Mouse (Mus musculus): ENCODE results near the gene Atp2b1. TPM values are rescaled to one million over a fixed set of nuclear protein-coding genes. Genes with fewer than 3 reads are reported as not detected.

The Atp2b1 gene
- polyA plus RNA-seq, 1 experiment from 2014 or later: 160 TPM

DNA sequence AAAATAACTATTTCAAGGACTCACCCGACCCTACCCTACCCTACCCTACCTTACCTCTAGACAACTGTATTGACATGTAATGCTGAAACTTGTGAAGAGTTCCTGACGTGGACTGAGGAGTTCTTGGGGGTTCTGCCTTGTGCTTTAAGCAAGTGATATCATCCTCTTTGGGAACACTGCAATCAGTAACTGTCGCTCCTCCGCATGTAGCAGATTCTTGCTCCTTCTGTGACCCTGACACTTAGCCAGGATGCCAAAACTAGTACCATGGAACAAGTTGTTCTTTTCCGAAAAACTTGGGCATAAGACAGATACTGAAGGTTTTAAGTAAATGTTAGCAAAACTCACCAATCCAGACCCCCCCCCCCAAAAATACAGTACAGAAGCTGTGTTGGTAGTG lies 97.9 kb downstream of the Atp2b1 start:
- WGBS: 95% methylated on average over 5 of the region's 5 CpGs
- H3K4me1 ChIP-seq (replicated peaks): no peaks in the 10 kb centered on the region
- no peak overlapping the region for H3K9ac ChIP-seq (replicated peaks)
- H3K4me2 ChIP-seq (replicated peaks): no peak overlapping the region
- no peaks in the 10 kb centered on the region for H3K9me3 ChIP-seq
- peaks cover 42% of the 10 kb centered on the region for H3K36me3 ChIP-seq
- no peaks in the 10 kb centered on the region for H3K27me3 ChIP-seq
- H3K4me3 ChIP-seq (replicated peaks): no peak overlapping the region
- no peak for ATAC-seq
- no peak overlapping the region for H3K27ac ChIP-seq

DNA sequence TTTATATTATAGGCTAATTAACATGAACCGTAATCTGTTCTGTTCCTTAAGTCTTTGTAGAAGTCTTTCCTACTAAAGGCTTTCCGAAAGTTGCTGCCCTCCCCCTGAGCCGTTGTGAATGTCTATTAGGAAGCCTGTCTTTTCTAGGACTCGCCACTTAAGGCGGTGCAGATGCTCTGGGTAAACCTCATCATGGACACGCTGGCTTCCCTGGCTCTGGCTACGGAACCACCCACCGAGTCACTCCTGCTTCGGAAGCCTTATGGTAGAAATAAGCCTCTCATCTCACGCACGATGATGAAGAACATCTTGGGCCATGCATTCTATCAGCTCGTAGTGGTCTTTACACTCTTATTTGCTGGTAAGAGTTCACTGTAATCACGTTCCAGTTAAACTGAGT lies 100.5 kb downstream of the Atp2b1 start:
- H3K4me1 ChIP-seq (replicated peaks): no peaks in the 10 kb centered on the region
- H3K36me3 ChIP-seq: peaks cover 56% of the 10 kb centered on the region
- no peak overlapping the region for H3K9ac ChIP-seq (replicated peaks)
- H3K4me2 ChIP-seq (replicated peaks): no peak overlapping the region
- ATAC-seq: no peak
- no peaks in the 10 kb centered on the region for H3K27me3 ChIP-seq
- WGBS: 94% methylated on average over 13 of the region's 13 CpGs
- H3K9me3 ChIP-seq: no peaks in the 10 kb centered on the region
- no peak overlapping the region for H3K27ac ChIP-seq
- H3K4me3 ChIP-seq (replicated peaks): no peak overlapping the region

GRCm38 (mm10) chr10:99016996-99017395 lies 102.8 kb downstream of the Atp2b1 start:
- H3K9me3 ChIP-seq: no peaks in the 10 kb centered on the region
- WGBS: 72% methylated on average over 5 of the region's 5 CpGs
- H3K4me3 ChIP-seq (replicated peaks): no peak overlapping the region
- H3K27me3 ChIP-seq: no peaks in the 10 kb centered on the region
- H3K4me1 ChIP-seq (replicated peaks): no peaks in the 10 kb centered on the region
- no peak overlapping the region for H3K9ac ChIP-seq (replicated peaks)
- peaks cover 48% of the 10 kb centered on the region for H3K36me3 ChIP-seq
- no peak overlapping the region for H3K27ac ChIP-seq
- H3K4me2 ChIP-seq (replicated peaks): no peak overlapping the region
- no peak for ATAC-seq

- WGBS: 92% methylated on average over 5 of the region's 5 CpGs
- no peaks in the 10 kb centered on the region for H3K4me1 ChIP-seq (replicated peaks)
- H3K9me3 ChIP-seq: no peaks in the 10 kb centered on the region
- H3K4me3 ChIP-seq (replicated peaks): no peak overlapping the region
- H3K4me2 ChIP-seq (replicated peaks): no peak overlapping the region
- H3K27ac ChIP-seq: no peak overlapping the region
- peaks cover 17% of the 10 kb centered on the region; the same call in 1 of the 2 replicates for H3K36me3 ChIP-seq
- no peak overlapping the region for H3K9ac ChIP-seq (replicated peaks)
- no peaks in the 10 kb centered on the region for H3K27me3 ChIP-seq
- no peak for ATAC-seq
These were observed 113.3 kb downstream of the Atp2b1 start for GRCm38 (mm10) chr10:99027462-99027861.

GRCm38 (mm10) chr10:99029844-99030243 lies 115.6 kb downstream of the Atp2b1 start:
- H3K9me3 ChIP-seq: no peaks in the 10 kb centered on the region
- H3K27ac ChIP-seq: no peak overlapping the region
- WGBS: 96% methylated on average over 7 of the region's 7 CpGs
- no peak overlapping the region for H3K4me2 ChIP-seq (replicated peaks)
- ATAC-seq: no peak
- H3K36me3 ChIP-seq: peaks cover 10% of the 10 kb centered on the region; the same call in 1 of the 2 replicates
- H3K4me1 ChIP-seq (replicated peaks): no peaks in the 10 kb centered on the region
- no peaks in the 10 kb centered on the region for H3K27me3 ChIP-seq
- H3K4me3 ChIP-seq (replicated peaks): no peak overlapping the region
- no peak overlapping the region for H3K9ac ChIP-seq (replicated peaks)

DNA sequence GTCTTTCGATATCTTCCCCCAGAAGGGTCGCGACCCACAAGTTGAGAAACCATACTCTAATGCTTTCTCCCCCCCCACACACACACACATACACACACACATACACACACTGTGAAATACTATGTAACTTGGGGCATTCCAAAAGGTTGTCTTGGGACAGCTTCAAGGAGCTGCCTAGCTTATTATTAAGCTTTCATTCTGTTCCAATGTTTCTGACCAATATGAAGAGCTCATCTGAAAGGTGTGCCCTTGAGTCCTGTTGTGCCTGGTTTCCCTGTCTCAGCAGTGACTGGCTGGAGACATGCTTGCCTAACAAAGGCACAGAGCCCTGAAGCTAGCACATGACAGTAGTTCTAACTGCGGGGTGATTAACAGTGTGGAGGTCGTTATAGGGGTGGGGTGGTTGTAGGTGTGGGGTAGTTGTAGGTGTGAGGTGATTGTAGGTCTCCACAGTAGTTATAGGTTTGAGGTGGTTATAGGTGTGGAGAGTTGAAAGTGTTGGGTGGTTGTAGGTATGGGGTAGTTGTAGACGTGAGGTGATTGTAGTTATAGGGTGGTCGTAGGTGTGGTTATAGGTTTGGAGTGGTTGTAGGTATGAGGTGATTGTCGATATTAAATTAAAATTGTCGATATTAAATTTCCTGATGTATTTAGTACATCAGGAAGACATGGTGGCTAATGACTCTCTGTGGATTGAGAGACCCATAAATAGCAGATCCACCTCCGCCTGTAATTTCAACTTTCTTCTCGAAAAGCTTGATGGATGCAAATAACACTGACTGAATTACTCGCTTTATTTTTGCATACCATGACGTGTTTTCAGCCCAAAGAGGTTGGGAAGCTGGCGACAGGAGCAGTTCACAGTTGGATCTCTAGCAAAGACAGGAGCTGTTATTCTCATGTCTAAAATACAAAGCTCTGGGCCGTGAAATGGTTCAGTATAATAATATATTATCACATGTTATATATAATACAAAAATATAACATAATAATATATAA lies 119.9 kb downstream of the Atp2b1 start:
- no peak for ATAC-seq
- Histone ChIP-seq H3K9ac (replicated peaks) (no peak overlapping the region), H3K4me2 (replicated peaks) (no peak overlapping the region), H3K27ac (no peak overlapping the region), H3K36me3 (no peaks in the 10 kb centered on the region), H3K9me3 (no peaks in the 10 kb centered on the region), H3K27me3 (no peaks in the 10 kb centered on the region), H3K4me3 (replicated peaks) (no peak overlapping the region), H3K4me1 (replicated peaks) (no peaks in the 10 kb centered on the region)
- WGBS: 95% methylated on average over 15 of the region's 15 CpGs

DNA sequence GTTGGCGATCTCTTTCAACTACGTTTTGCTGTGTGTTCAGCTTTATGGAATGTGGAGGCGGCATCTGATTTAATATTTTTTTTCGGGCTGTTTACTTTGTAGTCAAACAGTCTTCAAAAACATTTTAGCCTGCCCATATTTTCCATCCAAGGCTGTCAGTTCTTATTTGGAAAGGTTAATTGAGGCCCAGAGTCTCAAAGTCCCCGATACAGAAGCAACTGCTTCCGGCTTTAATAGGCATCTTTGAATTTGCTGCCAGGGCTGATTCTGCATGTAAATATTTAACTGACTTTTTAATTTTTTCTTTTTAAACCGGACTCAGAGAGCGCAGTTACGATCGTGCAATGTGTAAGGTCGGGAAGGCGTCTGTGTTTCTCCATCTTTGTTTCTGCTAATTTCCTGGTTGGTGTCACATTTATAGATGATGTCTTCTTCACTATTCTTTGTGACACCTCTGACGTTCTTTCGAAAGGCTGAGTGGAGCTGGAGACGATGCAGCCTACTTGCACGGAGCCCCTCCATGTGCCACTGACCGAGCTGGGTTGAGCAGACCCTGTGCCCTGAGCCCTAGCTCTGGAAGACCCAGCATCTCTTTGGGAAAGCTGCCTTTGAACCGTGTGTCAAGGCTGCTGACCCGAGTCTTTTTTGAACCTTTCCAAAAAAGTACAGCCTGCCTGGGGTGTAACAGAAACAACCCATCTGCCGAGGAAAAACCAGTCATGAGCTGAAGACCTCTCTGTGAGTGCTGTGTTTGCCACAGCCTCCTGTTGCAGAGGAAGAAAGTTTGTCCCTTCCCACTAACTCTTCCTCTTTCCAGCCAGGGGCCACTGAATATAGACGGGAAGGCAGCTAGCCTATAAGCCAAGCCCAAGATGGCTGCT lies 123.2 kb downstream of the Atp2b1 start:
- Histone ChIP-seq H3K27ac (no peak overlapping the region), H3K36me3 (no peaks in the 10 kb centered on the region), H3K4me1 (replicated peaks) (no peaks in the 10 kb centered on the region), H3K4me2 (replicated peaks) (no peak overlapping the region), H3K9ac (replicated peaks) (no peak overlapping the region), H3K4me3 (replicated peaks) (no peak overlapping the region), H3K9me3 (no peaks in the 10 kb centered on the region), H3K27me3 (no peaks in the 10 kb centered on the region)
- no peak for ATAC-seq
- WGBS: 86% methylated on average over 21 of the region's 21 CpGs

- no peak overlapping the region for H3K9ac ChIP-seq (replicated peaks)
- no peak overlapping the region for H3K4me2 ChIP-seq (replicated peaks)
- no peak overlapping the region for H3K4me3 ChIP-seq (replicated peaks)
- WGBS: 88% methylated on average over 3 of the region's 3 CpGs
- H3K27me3 ChIP-seq: no peaks in the 10 kb centered on the region
- no peaks in the 10 kb centered on the region for H3K36me3 ChIP-seq
- no peaks in the 10 kb centered on the region for H3K4me1 ChIP-seq (replicated peaks)
- no peaks in the 10 kb centered on the region for H3K9me3 ChIP-seq
- H3K27ac ChIP-seq: no peak overlapping the region
- ATAC-seq: no peak
These were observed 124.7 kb downstream of the Atp2b1 start for GRCm38 (mm10) chr10:99038866-99039265.

- Histone ChIP-seq H3K4me1 (replicated peaks) (no peaks in the 10 kb centered on the region), H3K9me3 (no peaks in the 10 kb centered on the region), H3K27ac (no peak overlapping the region), H3K27me3 (no peaks in the 10 kb centered on the region), H3K9ac (replicated peaks) (no peak overlapping the region), H3K4me3 (replicated peaks) (no peak overlapping the region), H3K4me2 (replicated peaks) (no peak overlapping the region), H3K36me3 (no peaks in the 10 kb centered on the region)
- ATAC-seq: no peak
- WGBS: 96% methylated on average over 5 of the region's 5 CpGs
These were observed 126.0 kb downstream of the Atp2b1 start for GRCm38 (mm10) chr10:99040171-99040570.

DNA sequence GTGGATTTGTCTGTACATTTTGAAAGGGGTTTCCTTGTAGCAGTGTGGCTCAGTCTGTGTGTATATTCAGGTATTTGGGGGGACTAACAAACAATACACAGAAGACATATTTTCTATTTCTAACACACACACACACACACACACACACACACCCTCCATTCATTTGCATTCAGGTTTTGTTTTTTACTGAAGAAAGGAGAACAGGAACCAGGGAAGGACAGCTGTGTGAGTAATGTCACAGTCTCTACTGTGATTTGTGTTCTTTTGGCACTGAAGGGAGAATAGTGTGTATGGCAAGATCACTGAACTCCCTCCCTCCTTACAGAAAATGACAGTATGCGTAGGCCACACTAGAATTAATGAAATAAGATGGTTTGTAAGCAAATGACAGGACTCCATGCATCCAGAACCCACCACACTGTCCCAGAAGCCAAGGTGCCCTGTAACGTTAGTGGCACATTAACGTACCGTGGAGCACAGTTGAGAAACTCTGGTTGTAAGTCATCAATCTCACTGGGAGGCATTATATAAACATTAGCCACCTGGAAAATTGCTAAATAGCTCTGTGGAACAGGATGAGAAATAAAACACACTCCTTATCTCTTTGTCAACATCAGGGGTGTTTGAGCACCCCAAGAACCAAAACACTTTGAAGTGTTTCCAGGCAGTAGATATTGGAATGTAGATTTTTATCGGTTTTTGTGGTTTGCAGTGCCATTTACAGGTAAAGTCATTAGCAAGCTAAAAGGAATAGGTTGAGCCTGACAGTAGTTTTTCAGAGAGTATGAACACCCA lies 132.7 kb downstream of the Atp2b1 start:
- Histone ChIP-seq H3K4me1 (replicated peaks) (no peaks in the 10 kb centered on the region), H3K27me3 (no peaks in the 10 kb centered on the region), H3K4me2 (replicated peaks) (no peak overlapping the region), H3K27ac (no peak overlapping the region), H3K36me3 (no peaks in the 10 kb centered on the region), H3K9ac (replicated peaks) (no peak overlapping the region), H3K9me3 (no peaks in the 10 kb centered on the region), H3K4me3 (replicated peaks) (no peak overlapping the region)
- 90% methylated on average over 5 of the region's 5 CpGs for WGBS
- ATAC-seq: no peak

GRCm38 (mm10) chr10:99047551-99047940 lies 133.3 kb downstream of the Atp2b1 start:
- Histone ChIP-seq H3K4me1 (replicated peaks) (no peaks in the 10 kb centered on the region), H3K27ac (no peak overlapping the region), H3K4me2 (replicated peaks) (no peak overlapping the region), H3K27me3 (no peaks in the 10 kb centered on the region), H3K36me3 (no peaks in the 10 kb centered on the region), H3K9ac (replicated peaks) (no peak overlapping the region), H3K9me3 (no peaks in the 10 kb centered on the region), H3K4me3 (replicated peaks) (no peak overlapping the region)
- 84% methylated on average over 4 of the region's 4 CpGs for WGBS
- ATAC-seq: no peak

All from midbrain, embryonic 13.5 days (tissue).